Mouse (Mus musculus) kidney, adult 2 months (tissue): ENCODE data around the gene Atxn1. TPM values are rescaled to one million over a fixed set of nuclear protein-coding genes. Genes with fewer than 3 reads are reported as not detected.

Experiments used
- DNase-seq: peaks from one replicate; pipeline ENCODE4 v3.0.0; 2021
- H3K27ac ChIP-seq: fragments of 200-500 bp; 2 replicates; pipeline ENCODE4 v1.5.1; 2012; ENCODE audit warnings: low read depth, low read length, control low read depth, inconsistent platforms; ENCODE audit not compliant: insufficient read depth
- H3K27me3 ChIP-seq: fragments of 200-500 bp; replicated peaks from 2 replicates; pipeline ENCODE4 v1.6.1; 2012; ENCODE audit warnings: mild to moderate bottlenecking, moderate library complexity, low read length, inconsistent platforms; ENCODE audit not compliant: control insufficient read depth, insufficient read depth
- H3K36me3 ChIP-seq: fragments of 200-500 bp; 2 replicates; pipeline ENCODE4 v1.6.1; 2012; ENCODE audit warnings: mild to moderate bottlenecking, moderate library complexity, low read length, inconsistent platforms; ENCODE audit not compliant: control insufficient read depth, insufficient read depth
- H3K4me1 ChIP-seq: fragments of 200-500 bp; 2 replicates; pipeline ENCODE4 v1.6.1; 2011; ENCODE audit warnings: low read length; ENCODE audit not compliant: control insufficient read depth, insufficient read depth
- H3K4me3 ChIP-seq: fragments of 200-500 bp; 2 replicates; pipeline ENCODE4 v1.5.1; 2011; ENCODE audit warnings: mild to moderate bottlenecking, low read depth, low read length, control low read depth; ENCODE audit not compliant: insufficient read depth
- CTCF ChIP-seq: fragments of 200-500 bp; conservative IDR thresholded peaks from 2 replicates; pipeline ENCODE4 v1.5.1; 2011; ENCODE audit warnings: low read depth, mild to moderate bottlenecking, control low read depth, low read length, moderate library complexity, mixed read lengths; ENCODE audit not compliant: insufficient read depth, insufficient read length
- POLR2A ChIP-seq: fragments of 200-500 bp; IDR thresholded peaks from one replicate; pipeline ENCODE4 v1.6.1; 2011; ENCODE audit warnings: low read depth, low read length, control low read depth
- WGBS: fragments of 180-500 bp; shearing (Covaris S2); methylation state at CpG from one replicate; pipeline ENCODE4 v1.1.7; 2018; 5-methylcytosine and 5-hydroxymethylcytosine counted together
- polyA plus RNA-seq: library from polyadenylated mRNA; depleted of rRNA; stranded (reverse); fragments of >200 nt; gene quantifications from 2 replicates; pipeline ENCODE4 v1.2.3, GENCODE M21; 2012

Gene Atxn1
- polyA plus RNA-seq, 1 experiment = 15.0 TPM

- no peak overlapping the region for H3K27ac ChIP-seq
- no peak for DNase-seq
- no peak overlapping the region for H3K4me3 ChIP-seq
- H3K27me3 ChIP-seq = no peaks in the 10 kb centered on the region
- TF ChIP-seq POLR2A (no peak), CTCF (peak; percentile 41)
- no peaks in the 10 kb centered on the region for H3K36me3 ChIP-seq
- WGBS = 66% methylated on average over 1 of the region's 1 CpGs
- H3K4me1 ChIP-seq = peaks cover 3% of the 10 kb centered on the region; the same call in 1 of the 2 replicates
Measured at GRCm38 (mm10) chr13:45931891-45932290, 32.9 kb downstream of the Atxn1 start.

DNA sequence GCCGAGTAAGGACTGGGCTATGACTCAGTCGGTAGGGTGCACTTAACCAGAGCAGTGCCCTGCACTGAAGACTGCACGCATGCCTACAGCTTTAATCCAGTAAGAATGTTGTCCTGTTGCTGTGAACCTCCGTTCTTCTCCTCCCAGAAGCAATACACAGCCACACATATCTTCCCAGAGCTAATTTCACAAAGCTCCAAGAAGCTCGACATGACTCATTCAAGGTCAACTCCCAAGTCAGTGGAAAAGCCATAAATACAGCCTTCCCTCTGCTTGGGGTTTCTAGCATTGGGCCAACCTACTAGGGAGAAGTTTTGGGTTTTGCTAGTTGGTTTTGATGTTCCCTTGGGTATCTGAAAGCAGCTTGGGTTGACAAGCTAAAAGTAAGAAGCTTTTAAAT, 33.6 kb downstream of the Atxn1 start:
- peak; percentile 33 for DNase-seq

GRCm38 (mm10) chr13:45929744-45930143, 35.1 kb downstream of the Atxn1 start:
- Histone ChIP-seq H3K4me1 (peaks cover 3% of the 10 kb centered on the region; the same call in 1 of the 2 replicates), H3K4me3 (no peak overlapping the region), H3K27me3 (no peaks in the 10 kb centered on the region), H3K36me3 (no peaks in the 10 kb centered on the region), H3K27ac (no peak overlapping the region)
- TF ChIP-seq CTCF = no peak
- TF ChIP-seq POLR2A = no peak
- WGBS = 59% methylated on average over 5 of the region's 5 CpGs
- no peak for DNase-seq

More for the DNA sequence above, 33.6 kb downstream of the Atxn1 start:
- Histone ChIP-seq H3K36me3 (no peaks in the 10 kb centered on the region), H3K4me1 (peaks cover 2% of the 10 kb centered on the region; the same call in 1 of the 2 replicates), H3K4me3 (no peak overlapping the region), H3K27ac (no peak overlapping the region), H3K27me3 (no peaks in the 10 kb centered on the region)
- WGBS = 67% methylated on average over 5 of the region's 5 CpGs
- TF ChIP-seq CTCF = no peak
- TF ChIP-seq POLR2A = no peak

- Histone ChIP-seq H3K4me1 (peaks cover 11% of the 10 kb centered on the region; the same call in 1 of the 2 replicates), H3K27me3 (no peaks in the 10 kb centered on the region), H3K36me3 (no peaks in the 10 kb centered on the region), H3K27ac (no peak overlapping the region), H3K4me3 (no peak overlapping the region)
- DNase-seq = no peak
- TF ChIP-seq CTCF (no peak), POLR2A (no peak)
- WGBS = 81% methylated on average over 4 of the region's 4 CpGs
Measured at GRCm38 (mm10) chr13:45925294-45925693, 39.5 kb downstream of the Atxn1 start.

- Histone ChIP-seq H3K27me3 (no peaks in the 10 kb centered on the region), H3K4me3 (no peak overlapping the region), H3K4me1 (peaks cover 15% of the 10 kb centered on the region; the same call in 1 of the 2 replicates), H3K36me3 (no peaks in the 10 kb centered on the region), H3K27ac (0 out of 2 replicates have a peak overlapping the region, but pooled peaks have one; percentile 22)
- 36% methylated on average over 7 of the region's 7 CpGs for WGBS
- no peak for TF ChIP-seq POLR2A
- TF ChIP-seq CTCF = no peak
- DNase-seq = no peak
Measured at GRCm38 (mm10) chr13:45924555-45924954, 40.3 kb downstream of the Atxn1 start.

- no peak overlapping the region for H3K27ac ChIP-seq
- no peaks in the 10 kb centered on the region for H3K36me3 ChIP-seq
- DNase-seq = no peak
- WGBS = 97% methylated on average over 1 of the region's 1 CpGs
- TF ChIP-seq CTCF (no peak), POLR2A (no peak)
- no peak overlapping the region for H3K4me3 ChIP-seq
- H3K27me3 ChIP-seq = no peaks in the 10 kb centered on the region
- peaks cover 15% of the 10 kb centered on the region; the same call in 1 of the 2 replicates for H3K4me1 ChIP-seq
Measured at GRCm38 (mm10) chr13:45923086-45923485, 41.7 kb downstream of the Atxn1 start.

- peaks cover 15% of the 10 kb centered on the region; the same call in 1 of the 2 replicates for H3K4me1 ChIP-seq
- no peaks in the 10 kb centered on the region for H3K36me3 ChIP-seq
- 20% methylated on average over 9 of the region's 9 CpGs for WGBS
- no peaks in the 10 kb centered on the region for H3K27me3 ChIP-seq
- peak; percentile 44 for DNase-seq
- no peak for TF ChIP-seq POLR2A
- H3K27ac ChIP-seq = no peak overlapping the region
- H3K4me3 ChIP-seq = no peak overlapping the region
Measured at GRCm38 (mm10) chr13:45922467-45922866, 42.3 kb downstream of the Atxn1 start.
